Mouse (Mus musculus): Measurements from ENCODE around the gene Trib2. TPM values are rescaled to one million over a fixed set of nuclear protein-coding genes. Genes with fewer than 3 reads are reported as not detected.
A peak's percentile ranks its signal among the peaks of the same experiment; 100 is the strongest.

The Trib2 gene
- total RNA-seq, 2 experiments from 2014 or later: 71.6 to 72.5 TPM

DNA sequence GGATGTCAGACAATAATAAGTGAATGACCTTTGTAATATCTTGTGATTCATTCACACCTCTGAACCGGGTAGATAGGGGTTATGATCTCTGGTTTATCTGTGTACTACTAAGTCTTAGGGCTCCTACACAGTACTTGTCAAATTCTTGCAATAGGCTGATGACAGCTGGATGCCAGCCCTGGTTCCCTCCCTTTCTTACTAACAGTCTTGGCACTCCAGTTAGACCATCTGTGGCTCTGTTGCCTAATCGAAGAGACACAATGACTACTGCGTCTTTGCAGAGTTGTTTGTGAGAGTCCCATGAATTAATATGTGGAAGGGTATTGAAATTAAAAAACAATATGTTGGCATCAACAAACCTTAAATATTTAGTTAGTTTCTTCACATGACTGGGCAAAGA, 48.2 kb downstream of the Trib2 start:
- no peak for DNase-seq (ENCODE audit: low spot score in 2 of 2)

DNA sequence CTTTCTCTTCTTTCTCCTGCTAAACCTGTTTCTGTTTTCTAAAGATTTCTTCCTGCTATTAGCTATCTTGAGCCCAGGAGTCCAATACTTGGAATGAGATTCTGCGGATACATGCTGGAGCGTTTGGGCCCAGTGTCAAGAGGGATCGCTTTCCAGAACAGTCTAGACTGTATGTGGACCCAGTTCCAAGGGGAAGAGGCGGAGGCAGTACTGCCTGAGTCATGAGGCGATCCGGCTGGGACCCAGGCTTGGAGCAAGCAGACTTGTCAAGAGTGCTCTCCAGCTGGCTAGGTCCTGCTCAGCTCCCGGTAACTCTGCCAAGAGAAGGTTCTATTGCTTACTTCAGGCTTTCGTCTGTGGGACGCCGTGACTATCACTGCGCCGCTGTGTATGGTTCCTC, 50.7 kb downstream of the Trib2 start:
- DNase-seq (ENCODE audit: low spot score in 2 of 2): peak; percentile 20 to 38

DNA sequence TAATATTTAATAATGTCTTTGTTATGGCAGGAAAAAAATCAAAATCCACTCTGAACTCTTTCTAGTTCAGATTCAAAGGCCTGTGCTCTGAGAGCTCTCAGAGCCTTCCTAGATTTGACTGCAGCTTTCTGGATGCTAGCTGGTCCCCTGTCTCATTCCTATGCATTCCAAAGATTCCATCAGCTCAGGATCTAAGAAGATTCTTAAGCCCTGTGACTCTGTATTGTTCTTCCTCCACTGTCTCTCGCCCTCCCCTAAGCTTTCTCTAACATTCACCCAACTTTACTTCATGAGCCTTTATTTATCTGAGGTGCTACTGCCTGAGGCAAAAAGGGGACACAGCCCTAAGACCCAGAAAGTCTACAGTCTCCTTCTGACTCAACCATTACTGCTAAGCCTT, 51.5 kb downstream of the Trib2 start:
- no peak for DNase-seq (ENCODE audit: low spot score in 2 of 2)

DNA sequence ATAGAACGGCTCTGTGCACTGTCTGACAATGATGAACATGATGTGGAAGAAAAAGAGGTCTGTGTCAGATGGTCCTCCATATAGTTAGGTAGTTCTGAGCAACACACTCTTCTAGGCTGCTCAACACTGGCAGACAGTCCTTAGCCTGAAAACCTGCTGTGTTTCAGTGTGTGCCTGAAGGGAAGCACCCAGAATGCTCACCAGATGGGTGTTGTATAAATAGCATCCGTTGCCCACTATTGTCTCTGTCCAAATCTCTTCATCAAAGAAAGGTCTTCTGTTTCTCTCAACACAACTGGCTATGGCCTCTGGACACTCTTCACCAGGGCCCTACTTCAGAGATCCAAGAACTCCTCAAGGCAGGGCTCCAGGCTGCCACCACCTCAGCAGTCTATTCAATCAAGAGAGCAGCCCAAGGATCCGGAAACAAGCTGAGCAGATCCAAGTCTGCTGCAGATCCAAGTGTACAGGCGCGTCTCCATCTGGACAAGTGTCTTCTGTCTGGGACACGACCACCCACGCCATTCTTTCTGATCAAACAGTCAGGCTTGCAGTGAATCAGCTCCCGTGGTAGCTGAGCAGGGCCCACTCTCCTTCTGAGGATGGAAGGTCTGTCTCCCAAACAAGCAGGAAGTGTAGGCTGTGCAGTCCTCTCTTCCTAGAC, 55.1 kb downstream of the Trib2 start:
- DNase-seq (ENCODE audit: low spot score in 2 of 2): peak; percentile 49 to 59

DNA sequence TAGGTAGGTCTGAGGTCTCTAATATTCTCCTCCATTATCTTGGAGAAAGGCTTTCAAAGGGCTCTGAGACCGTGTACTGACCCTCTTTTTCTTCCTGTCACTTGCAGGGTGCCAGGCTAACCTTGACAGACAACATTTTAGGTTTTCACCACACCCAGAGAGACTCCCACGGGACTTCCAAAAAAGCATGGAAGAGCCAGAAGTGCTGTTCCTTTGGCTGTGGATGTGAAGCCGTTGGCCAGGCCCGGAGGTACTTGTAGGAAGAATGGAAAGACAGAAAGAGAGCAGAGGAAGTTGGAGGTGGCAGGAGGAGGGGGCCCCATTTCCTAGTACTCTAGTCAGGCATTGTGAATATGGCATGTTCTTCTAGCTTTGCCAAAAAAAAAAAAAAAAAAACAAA, 56.0 kb downstream of the Trib2 start:
- DNase-seq (ENCODE audit: low spot score in 2 of 2): no peak

DNA sequence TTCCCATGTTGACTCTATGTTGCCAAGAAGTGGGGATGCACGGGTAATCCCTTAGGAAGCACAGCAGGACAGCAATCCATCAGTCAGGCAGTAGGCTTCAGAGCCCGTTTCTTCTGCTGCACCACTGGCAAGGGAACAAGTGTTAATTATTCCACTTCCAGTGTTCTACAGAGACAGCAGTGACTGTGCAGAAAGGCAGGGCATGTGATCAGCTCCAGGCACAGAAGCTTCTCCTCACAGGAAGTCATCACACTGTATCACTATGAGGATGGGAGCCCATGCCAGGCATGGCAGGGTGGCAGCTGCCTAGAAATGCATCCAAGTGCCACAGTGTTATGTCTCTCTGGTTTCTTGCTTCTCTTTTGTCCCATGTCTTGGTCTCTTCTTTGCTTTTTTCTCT, 57.9 kb downstream of the Trib2 start:
- DNase-seq (ENCODE audit: low spot score in 2 of 2): peak; percentile 57 to 60

DNA sequence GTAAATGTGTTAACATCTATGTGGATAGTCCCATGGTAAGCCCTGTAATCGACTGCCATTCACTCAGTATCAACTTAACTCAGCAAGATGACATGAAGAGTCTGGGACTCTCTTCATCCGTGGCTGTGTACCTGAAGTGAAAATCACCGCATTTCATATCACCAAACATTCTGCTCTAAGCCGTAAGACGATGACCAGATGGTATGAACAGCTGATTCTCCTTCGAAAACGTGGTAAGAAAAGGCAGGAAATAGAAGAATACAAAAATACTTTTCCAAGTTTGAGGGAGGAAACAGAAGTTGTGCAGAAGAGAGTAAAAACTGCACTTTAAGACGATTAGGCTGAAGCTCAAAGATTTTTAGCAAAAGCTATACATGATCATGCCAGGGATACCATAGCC, 59.4 kb downstream of the Trib2 start:
- DNase-seq (ENCODE audit: low spot score in 2 of 2): no peak

DNA sequence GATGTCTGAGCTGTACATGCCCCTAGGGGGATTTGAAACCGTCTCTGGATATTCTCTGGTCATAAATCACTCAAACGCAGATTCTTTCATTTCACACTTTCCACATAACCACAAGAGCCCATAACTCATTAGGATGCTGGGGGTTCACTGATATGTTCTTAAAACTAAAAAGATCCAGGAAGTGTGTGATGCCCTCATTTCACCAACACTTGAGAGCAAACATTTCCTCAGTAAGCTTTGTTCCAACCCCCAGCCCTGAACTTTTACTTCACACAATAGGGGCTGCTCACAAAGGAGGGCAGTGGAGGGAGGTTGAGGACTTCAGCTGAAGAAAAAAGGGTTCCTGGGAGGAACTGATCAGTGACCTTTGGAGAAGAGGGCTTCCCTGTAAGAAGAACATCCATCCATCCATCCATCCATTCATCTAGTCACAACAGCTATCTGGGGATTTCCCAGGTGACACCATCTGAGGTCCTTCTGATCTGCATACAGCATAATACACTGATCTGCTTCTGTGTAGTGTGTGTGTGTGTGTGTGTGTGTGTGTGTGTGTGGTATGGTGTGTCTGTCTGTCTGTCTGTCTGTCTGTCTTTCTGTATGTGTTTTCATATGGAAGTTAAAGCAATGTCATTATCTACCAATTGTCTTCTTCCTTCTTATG, 61.6 kb downstream of the Trib2 start:
- no peak for DNase-seq (ENCODE audit: low spot score in 2 of 2)

DNA sequence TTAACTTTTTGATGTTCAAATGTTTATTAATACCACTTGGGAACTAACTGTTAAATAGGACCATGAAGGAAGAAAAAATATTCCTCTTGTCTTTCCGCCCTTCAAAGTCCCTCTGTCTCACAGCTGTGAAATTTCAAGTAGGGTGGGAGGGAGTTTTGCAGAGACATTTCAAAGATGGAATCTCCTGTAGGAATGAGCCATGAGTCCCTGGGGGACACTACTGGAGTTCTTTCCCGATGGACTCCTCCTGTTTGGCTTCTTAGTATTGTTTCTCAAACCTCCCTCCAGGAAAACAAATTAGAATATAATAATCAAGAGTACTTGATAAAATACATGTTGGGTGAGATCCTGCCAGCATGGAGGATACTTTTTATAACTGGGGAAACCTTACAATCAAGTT, 62.1 kb downstream of the Trib2 start:
- no peak for DNase-seq (ENCODE audit: low spot score in 2 of 2)

DNA sequence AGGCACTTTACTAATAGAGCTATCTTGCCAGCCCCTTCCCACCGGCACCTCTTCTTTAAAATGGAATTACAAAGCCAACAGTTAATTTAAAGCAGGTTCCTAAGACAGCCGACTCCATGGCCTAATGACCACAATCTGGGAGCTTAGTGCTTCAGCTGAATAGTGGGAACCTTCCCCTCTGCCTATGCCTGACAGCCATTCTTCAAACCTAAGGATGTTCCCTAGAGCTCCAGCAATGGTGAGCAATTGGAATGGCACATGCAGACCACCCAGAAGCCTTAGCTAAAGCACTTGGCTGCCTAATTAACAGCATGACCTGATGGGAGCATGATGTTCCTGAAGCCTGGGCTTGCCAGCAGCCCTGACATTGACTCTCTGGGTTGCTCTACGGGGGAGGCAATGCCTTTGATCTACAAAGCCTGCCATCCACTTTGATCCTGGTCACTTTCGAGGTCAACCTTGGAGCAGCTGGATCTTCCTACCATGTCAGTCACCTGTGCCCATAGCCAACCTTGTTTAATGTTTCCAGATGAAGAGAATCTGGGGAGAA, 67.0 kb downstream of the Trib2 start:
- no peak for DNase-seq (ENCODE audit: low spot score in 2 of 2)

DNA sequence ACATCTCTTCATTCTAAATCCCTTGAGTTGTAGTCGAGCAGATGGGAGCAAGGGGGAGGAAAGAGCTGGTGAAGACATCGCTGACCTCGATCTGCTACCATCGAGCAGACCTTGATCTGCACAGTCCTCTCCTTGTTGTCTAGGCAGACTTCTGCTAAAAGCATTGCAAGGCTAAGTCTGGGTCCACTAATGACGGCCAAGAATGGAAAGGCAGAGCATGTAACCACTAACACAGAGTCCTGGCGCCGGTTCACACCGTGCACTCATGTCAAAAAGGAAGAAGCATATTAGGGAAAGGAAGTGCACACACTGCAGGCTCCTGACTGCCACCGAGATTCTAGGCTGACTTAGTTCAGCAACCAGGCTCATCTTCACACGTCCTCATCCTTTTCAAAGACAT, 71.0 kb downstream of the Trib2 start:
- DNase-seq (ENCODE audit: low spot score in 2 of 2): no peak

Small RNAs within 50 kb of the gene (microRNA-seq; reads per million reads assigned to microRNA genes)
- gene Mir6387: 0 reads per million in 2 experiments
